Mouse (Mus musculus): Measurements from ENCODE around the gene Lrig2. TPM values are rescaled to one million over a fixed set of nuclear protein-coding genes. Genes with fewer than 3 reads are reported as not detected.
A peak's percentile ranks its signal among the peaks of the same experiment; 100 is the strongest.

The Lrig2 gene
- polyA plus RNA-seq, 1 experiment, result 4.8 TPM

- TF ChIP-seq TCF12 (IDR thresholded peaks at IDR 0.05; ENCODE audit: insufficient read depth, poor library complexity, severe bottlenecking) (no peak), POLR2AphosphoS2 (IDR thresholded peaks at IDR 0.05; ENCODE audit: insufficient read length, low read depth) (no peak), CEBPB (IDR thresholded peaks at IDR 0.05; ENCODE audit: insufficient read depth, poor library complexity, severe bottlenecking) (no peak), POLR2A (IDR thresholded peaks at IDR 0.05; ENCODE audit: insufficient read length, low read depth) (no peak), MAX (IDR thresholded peaks at IDR 0.05; ENCODE audit: low read depth) (no peak), E2F4 (IDR thresholded peaks at IDR 0.05; ENCODE audit: insufficient read depth) (no peak), MYOD1 (IDR thresholded peaks at IDR 0.05; ENCODE audit: control insufficient read depth in 1 of 3, insufficient read length in 2 of 3, low read depth in 2 of 3) (no peak), TCF3 (IDR thresholded peaks at IDR 0.05; ENCODE audit: insufficient read length, low read depth) (no peak), USF1 (IDR thresholded peaks at IDR 0.05; ENCODE audit: low read depth) (no peak), MYOG (IDR thresholded peaks at IDR 0.05; ENCODE audit: control insufficient read depth in 1 of 3, insufficient read depth in 1 of 3, insufficient read length in 2 of 3, low read depth in 2 of 3) (no peak), SRF (IDR thresholded peaks at IDR 0.05; ENCODE audit: control insufficient read depth, insufficient read length, low read depth) (no peak), REST (IDR thresholded peaks at IDR 0.05; ENCODE audit: insufficient read depth, insufficient read length) (no peak)
- Histone ChIP-seq H3ac (ENCODE audit: control insufficient read depth, insufficient read length) (no peak overlapping the region), H3K27me3 (ENCODE audit: control insufficient read depth, insufficient read depth, insufficient read length) (no peaks in the 10 kb centered on the region), H3K36me3 (ENCODE audit: control insufficient read depth, insufficient read depth) (no peaks in the 10 kb centered on the region), H3K4me2 (ENCODE audit: low read depth) (no peak overlapping the region), H3K4me3 (no peak overlapping the region), H3K79me2 (ENCODE audit: control insufficient read depth, insufficient read depth) (no peaks in the 10 kb centered on the region)
Measured at GRCm38 (mm10) chr3:104412482-104412881, 99.2 kb downstream of the Lrig2 start.

DNA sequence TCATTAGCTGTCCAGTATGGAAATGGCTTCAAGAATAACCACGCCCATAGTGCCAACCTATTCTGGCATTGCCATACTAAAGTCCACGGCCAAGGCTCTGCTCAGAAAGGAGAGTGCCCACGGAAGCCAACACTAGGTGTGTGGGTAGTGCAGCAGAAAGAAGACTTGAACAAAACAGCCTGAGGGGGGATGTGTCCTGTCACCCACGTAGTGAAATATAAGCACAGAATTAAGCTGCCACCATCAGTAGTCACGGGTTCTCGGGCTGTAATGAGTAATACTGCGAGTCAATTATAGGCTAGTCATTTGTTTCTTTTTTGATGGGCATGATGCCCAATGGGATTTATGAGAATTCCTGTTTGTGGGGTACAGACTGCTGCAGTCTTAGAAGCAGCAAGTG, 104.2 kb downstream of the Lrig2 start:
- no peaks in the 10 kb centered on the region for H3K27me3 ChIP-seq (ENCODE audit: control insufficient read depth, insufficient read depth, insufficient read length)
- H3K4me3 ChIP-seq, result no peak overlapping the region
- H3ac ChIP-seq (ENCODE audit: control insufficient read depth, insufficient read length), result no peak overlapping the region
- H3K36me3 ChIP-seq (ENCODE audit: control insufficient read depth, insufficient read depth), result no peaks in the 10 kb centered on the region
- TF ChIP-seq TCF12 (IDR thresholded peaks at IDR 0.05; ENCODE audit: insufficient read depth, poor library complexity, severe bottlenecking), result no peak
- no peak for TF ChIP-seq CEBPB (IDR thresholded peaks at IDR 0.05; ENCODE audit: insufficient read depth, poor library complexity, severe bottlenecking)
- TF ChIP-seq REST (IDR thresholded peaks at IDR 0.05; ENCODE audit: insufficient read depth, insufficient read length), result no peak
- no peak for TF ChIP-seq E2F4 (IDR thresholded peaks at IDR 0.05; ENCODE audit: insufficient read depth)
- TF ChIP-seq USF1 (IDR thresholded peaks at IDR 0.05; ENCODE audit: low read depth), result no peak
- TF ChIP-seq TCF3 (IDR thresholded peaks at IDR 0.05; ENCODE audit: insufficient read length, low read depth), result no peak
- no peak for TF ChIP-seq MYOG (IDR thresholded peaks at IDR 0.05; ENCODE audit: control insufficient read depth in 1 of 3, insufficient read depth in 1 of 3, insufficient read length in 2 of 3, low read depth in 2 of 3)
- no peak for TF ChIP-seq POLR2AphosphoS2 (IDR thresholded peaks at IDR 0.05; ENCODE audit: insufficient read length, low read depth)
- no peak for TF ChIP-seq MAX (IDR thresholded peaks at IDR 0.05; ENCODE audit: low read depth)
- no peak for TF ChIP-seq MYOD1 (IDR thresholded peaks at IDR 0.05; ENCODE audit: control insufficient read depth in 1 of 3, insufficient read length in 2 of 3, low read depth in 2 of 3)
- TF ChIP-seq POLR2A (IDR thresholded peaks at IDR 0.05; ENCODE audit: insufficient read length, low read depth), result no peak
- no peak for TF ChIP-seq SRF (IDR thresholded peaks at IDR 0.05; ENCODE audit: control insufficient read depth, insufficient read length, low read depth)
- H3K4me2 ChIP-seq (ENCODE audit: low read depth), result peak overlapping the region; percentile 47
- no peaks in the 10 kb centered on the region for H3K79me2 ChIP-seq (ENCODE audit: control insufficient read depth, insufficient read depth)

DNA sequence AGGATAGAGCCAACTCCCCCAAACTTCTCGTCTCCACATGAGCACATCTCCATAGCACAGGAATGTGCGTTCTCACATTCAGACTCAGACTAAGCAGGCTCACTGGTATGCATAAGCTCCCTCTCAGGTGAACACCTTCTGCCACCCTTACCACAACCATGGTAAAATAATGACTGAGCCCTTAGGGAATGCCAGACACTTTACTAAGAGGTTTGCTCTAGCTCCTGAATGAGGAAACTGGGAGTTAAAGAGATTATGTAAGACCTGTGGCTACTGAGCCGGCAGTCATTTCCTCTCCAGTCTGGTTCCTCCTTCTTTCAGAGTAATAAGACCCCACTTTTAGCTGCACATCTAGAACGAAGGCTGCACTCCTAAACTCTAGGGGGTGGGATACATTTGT, 108.1 kb downstream of the Lrig2 start:
- Histone ChIP-seq H3ac (ENCODE audit: control insufficient read depth, insufficient read length) (no peak overlapping the region), H3K27me3 (ENCODE audit: control insufficient read depth, insufficient read depth, insufficient read length) (no peaks in the 10 kb centered on the region), H3K36me3 (ENCODE audit: control insufficient read depth, insufficient read depth) (no peaks in the 10 kb centered on the region), H3K4me2 (ENCODE audit: low read depth) (no peak overlapping the region), H3K79me2 (ENCODE audit: control insufficient read depth, insufficient read depth) (no peaks in the 10 kb centered on the region), H3K4me3 (no peak overlapping the region)
- TF ChIP-seq POLR2A (IDR thresholded peaks at IDR 0.05; ENCODE audit: insufficient read length, low read depth) (no peak), MYOG (IDR thresholded peaks at IDR 0.05; ENCODE audit: control insufficient read depth in 1 of 3, insufficient read depth in 1 of 3, insufficient read length in 2 of 3, low read depth in 2 of 3) (no peak), MYOD1 (IDR thresholded peaks at IDR 0.05; ENCODE audit: control insufficient read depth in 1 of 3, insufficient read length in 2 of 3, low read depth in 2 of 3) (no peak), USF1 (IDR thresholded peaks at IDR 0.05; ENCODE audit: low read depth) (no peak), SRF (IDR thresholded peaks at IDR 0.05; ENCODE audit: control insufficient read depth, insufficient read length, low read depth) (no peak), MAX (IDR thresholded peaks at IDR 0.05; ENCODE audit: low read depth) (no peak), TCF3 (IDR thresholded peaks at IDR 0.05; ENCODE audit: insufficient read length, low read depth) (no peak), POLR2AphosphoS2 (IDR thresholded peaks at IDR 0.05; ENCODE audit: insufficient read length, low read depth) (no peak), TCF12 (IDR thresholded peaks at IDR 0.05; ENCODE audit: insufficient read depth, poor library complexity, severe bottlenecking) (no peak), CEBPB (IDR thresholded peaks at IDR 0.05; ENCODE audit: insufficient read depth, poor library complexity, severe bottlenecking) (no peak)

- TF ChIP-seq TCF3 (IDR thresholded peaks at IDR 0.05; ENCODE audit: insufficient read length, low read depth) (no peak), POLR2A (IDR thresholded peaks at IDR 0.05; ENCODE audit: insufficient read length, low read depth) (no peak), MAX (IDR thresholded peaks at IDR 0.05; ENCODE audit: low read depth) (no peak), USF1 (IDR thresholded peaks at IDR 0.05; ENCODE audit: low read depth) (no peak), POLR2AphosphoS2 (IDR thresholded peaks at IDR 0.05; ENCODE audit: insufficient read length, low read depth) (no peak), REST (IDR thresholded peaks at IDR 0.05; ENCODE audit: insufficient read depth, insufficient read length) (no peak)
- no peaks in the 10 kb centered on the region for H3K79me2 ChIP-seq (ENCODE audit: control insufficient read depth, insufficient read depth)
- no peaks in the 10 kb centered on the region for H3K27me3 ChIP-seq (ENCODE audit: control insufficient read depth, insufficient read depth, insufficient read length)
Measured at GRCm38 (mm10) chr3:104401176-104401575, 110.5 kb downstream of the Lrig2 start.

GRCm38 (mm10) chr3:104400126-104400525, 111.6 kb downstream of the Lrig2 start:
- H3ac ChIP-seq (ENCODE audit: control insufficient read depth, insufficient read length), result no peak overlapping the region
- TF ChIP-seq MYOD1 (IDR thresholded peaks at IDR 0.05; ENCODE audit: control insufficient read depth in 1 of 3, insufficient read length in 2 of 3, low read depth in 2 of 3), result no peak
- no peak for TF ChIP-seq MAX (IDR thresholded peaks at IDR 0.05; ENCODE audit: low read depth)
- TF ChIP-seq E2F4 (IDR thresholded peaks at IDR 0.05; ENCODE audit: insufficient read depth), result no peak
- TF ChIP-seq SRF (IDR thresholded peaks at IDR 0.05; ENCODE audit: control insufficient read depth, insufficient read length, low read depth), result no peak
- no peak for TF ChIP-seq REST (IDR thresholded peaks at IDR 0.05; ENCODE audit: insufficient read depth, insufficient read length)
- TF ChIP-seq TCF12 (IDR thresholded peaks at IDR 0.05; ENCODE audit: insufficient read depth, poor library complexity, severe bottlenecking), result no peak
- no peak for TF ChIP-seq CEBPB (IDR thresholded peaks at IDR 0.05; ENCODE audit: insufficient read depth, poor library complexity, severe bottlenecking)
- no peak for TF ChIP-seq POLR2AphosphoS2 (IDR thresholded peaks at IDR 0.05; ENCODE audit: insufficient read length, low read depth)
- no peak for TF ChIP-seq POLR2A (IDR thresholded peaks at IDR 0.05; ENCODE audit: insufficient read length, low read depth)
- no peak for TF ChIP-seq TCF3 (IDR thresholded peaks at IDR 0.05; ENCODE audit: insufficient read length, low read depth)
- TF ChIP-seq MYOG (IDR thresholded peaks at IDR 0.05; ENCODE audit: control insufficient read depth in 1 of 3, insufficient read depth in 1 of 3, insufficient read length in 2 of 3, low read depth in 2 of 3), result no peak
- no peaks in the 10 kb centered on the region for H3K79me2 ChIP-seq (ENCODE audit: control insufficient read depth, insufficient read depth)
- H3K4me2 ChIP-seq (ENCODE audit: low read depth), result no peak overlapping the region
- H3K4me3 ChIP-seq, result no peak overlapping the region
- H3K27me3 ChIP-seq (ENCODE audit: control insufficient read depth, insufficient read depth, insufficient read length), result no peaks in the 10 kb centered on the region
- H3K36me3 ChIP-seq (ENCODE audit: control insufficient read depth, insufficient read depth), result no peaks in the 10 kb centered on the region

More at GRCm38 (mm10) chr3:104401176-104401575, 110.5 kb downstream of the Lrig2 start:
- Histone ChIP-seq H3K36me3 (ENCODE audit: control insufficient read depth, insufficient read depth) (no peaks in the 10 kb centered on the region), H3K4me3 (no peak overlapping the region), H3ac (ENCODE audit: control insufficient read depth, insufficient read length) (no peak overlapping the region), H3K4me2 (ENCODE audit: low read depth) (no peak overlapping the region)

All from myocyte (in vitro differentiated cells).